In the genomic region with DNA sequence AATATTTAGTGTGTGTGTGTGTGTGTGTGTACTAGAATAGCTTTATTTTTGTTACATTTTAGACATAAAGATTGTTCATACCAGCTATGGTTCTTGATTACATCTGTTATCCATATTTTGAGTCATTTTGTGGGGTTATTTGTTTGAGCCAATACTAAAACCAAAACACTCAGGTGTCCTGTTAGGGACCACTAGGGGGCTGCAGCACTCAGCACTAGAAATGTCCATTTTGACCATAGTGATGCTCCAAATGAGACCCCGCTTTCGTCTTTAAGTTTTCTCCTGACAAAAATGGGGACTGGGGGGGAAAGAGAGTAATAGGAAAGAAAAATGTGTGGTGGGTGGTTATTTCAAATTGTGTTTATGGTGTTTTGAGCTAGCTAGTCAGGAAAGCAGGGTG, we compare ENCODE assay signal across 15 mouse cellular contexts. TPM values are rescaled to one million over a fixed set of nuclear protein-coding genes. Genes with fewer than 3 reads are reported as not detected.
DNase-seq lines count a peak whose midpoint lies in the region; ATAC-seq and TF ChIP-seq lines count a peak whose summit lies in the region.
"Had no signal": no experiment of that assay in that cellular context is flagged by ENCODE, and none has a peak within 500 bp of the region (broad histone marks: within the 10 kb centered on the region; RNA-seq: fewer than 3 reads in every experiment).

No protein-coding gene starts in this region.

- no peak overlapping the region for H3K9ac ChIP-seq in kidney, postnatal 0 days (ENCODE audit: low read depth, low read length)
- H3K9ac ChIP-seq: embryonic facial prominence, embryonic 15.5 days; heart, embryonic 13.5 days; hindbrain, embryonic 14.5 days had no signal

- 80% methylated on average over 2 of the region's 2 CpGs for WGBS in kidney, postnatal 0 days

- no peak overlapping the region for H3K27ac ChIP-seq in kidney, postnatal 0 days
- H3K27ac ChIP-seq: embryonic facial prominence, embryonic 15.5 days; heart, embryonic 13.5 days; hindbrain, embryonic 14.5 days; macrophage had no signal

- H3K4me3 ChIP-seq in kidney, postnatal 0 days (replicated peaks; ENCODE audit: low read depth, low read length) = no peak overlapping the region
- no peak overlapping the region for H3K4me3 ChIP-seq in E14TG2a.4 (replicated peaks; ENCODE audit: low read length)
- H3K4me3 ChIP-seq: embryonic facial prominence, embryonic 15.5 days; heart, embryonic 13.5 days; myocyte had no signal

- H3K4me2 ChIP-seq in kidney, postnatal 0 days (ENCODE audit: low read length) = no peak overlapping the region
- H3K4me2 ChIP-seq: embryonic facial prominence, embryonic 15.5 days; heart, embryonic 13.5 days; hindbrain, embryonic 14.5 days had no signal

- peaks cover 74% of the 10 kb centered on the region for H3K36me3 ChIP-seq in kidney, postnatal 0 days (ENCODE audit: insufficient read depth, low read length)
- peaks cover 100% of the 10 kb centered on the region for H3K36me3 ChIP-seq in E14TG2a.4 (ENCODE audit: insufficient read depth, low read length)

- peak; percentile 62 for TF ChIP-seq CTCF in kidney, postnatal 0 days (IDR thresholded peaks at IDR 0.05; ENCODE audit: low read depth)
- TF ChIP-seq CTCF in E14TG2a.4 (conservative IDR thresholded peaks at IDR 0.05; ENCODE audit: low read length) = peak; percentile 53

- no peaks in the 10 kb centered on the region for H3K27me3 ChIP-seq in kidney, postnatal 0 days (ENCODE audit: insufficient read depth, low read length)
- H3K27me3 ChIP-seq in E14TG2a.4 (ENCODE audit: insufficient read depth, low read length) = no peaks in the 10 kb centered on the region
- H3K27me3 ChIP-seq: embryonic facial prominence, embryonic 15.5 days; heart, embryonic 13.5 days had no signal

- DNase-seq in cerebellum, postnatal 14 days = peak; percentile 23 to 34
- DNase-seq in cerebellum, adult 9-11 months = no peak
- peak; percentile 54 for DNase-seq in kidney, postnatal 0 days (ENCODE audit: low spot score)
- no peak for DNase-seq in kidney, postnatal 36 days
- DNase-seq in induced T-regulatory cell, adult 2 months (ENCODE audit: low read depth) = peak; percentile 29
- no peak for DNase-seq in urinary bladder, adult 2 months (ENCODE audit: low spot score)
- DNase-seq: adrenal gland, postnatal 25 days; layer of hippocampus, postnatal 36 days had no signal

- ATAC-seq in kidney, postnatal 0 days (replicated peaks; ENCODE audit: low FRiP score, low read depth) = no peak
- ATAC-seq in erythroblast, adult 5-6 weeks (replicated peaks; ENCODE audit: low FRiP score, poor library complexity, severe bottlenecking) = no peak

- H3K9me3 ChIP-seq in kidney, postnatal 0 days (replicated peaks; ENCODE audit: low read length) = no peaks in the 10 kb centered on the region
- no peaks in the 10 kb centered on the region for H3K9me3 ChIP-seq in E14TG2a.4 (ENCODE audit: low read length)
- H3K9me3 ChIP-seq: embryonic facial prominence, embryonic 15.5 days; heart, embryonic 13.5 days had no signal

- H3K4me1 ChIP-seq in kidney, postnatal 0 days (replicated peaks; ENCODE audit: insufficient read depth, low read length) = no peaks in the 10 kb centered on the region
- H3K4me1 ChIP-seq in E14TG2a.4 (replicated peaks; ENCODE audit: low read depth, low read length) = peaks cover 15% of the 10 kb centered on the region
- H3K4me1 ChIP-seq: embryonic facial prominence, embryonic 15.5 days had no signal

RNA-seq across cellular contexts. Expression of gene Fgfbp3, which starts 33.1 kb away (rescaled TPM):
- polyA plus RNA-seq in kidney, postnatal 0 days (2015; fragmentation: Nextera tagmentation; extraction: Ambion mirVana) = 8.6 and 9.9 TPM in 2 replicates
- 3.5 and 4.2 TPM in 2 replicates for total RNA-seq in erythroblast, adult 5-6 weeks (2015; ENCODE audit: low replicate concordance)
- 1.1 and 2.8 TPM in 2 replicates for total RNA-seq in erythroblast, adult 5-6 weeks (2017; ENCODE audit: low replicate concordance)
- 3.8 and 4.6 TPM in 2 replicates for polyA plus RNA-seq in urinary bladder, adult 2 months (2012; rRNA removed)

RNA-seq across cellular contexts. Expression of gene Btaf1, which starts 39.6 kb away (rescaled TPM):
- polyA plus RNA-seq in kidney, postnatal 0 days (2015; fragmentation: Nextera tagmentation; extraction: Ambion mirVana) = 5.4 and 5.6 TPM in 2 replicates
- total RNA-seq in erythroblast, adult 5-6 weeks (2015; ENCODE audit: low replicate concordance) = 43.6 and 57.3 TPM in 2 replicates
- total RNA-seq in erythroblast, adult 5-6 weeks (2017; ENCODE audit: low replicate concordance) = 117 and 148 TPM in 2 replicates
- 9.1 and 9.6 TPM in 2 replicates for polyA plus RNA-seq in urinary bladder, adult 2 months (2012; rRNA removed)

RNA-seq across cellular contexts. Expression of gene Tnks2, which starts 52.3 kb away (rescaled TPM):
- 34.9 and 38.1 TPM in 2 replicates for polyA plus RNA-seq in kidney, postnatal 0 days (2015; fragmentation: Nextera tagmentation; extraction: Ambion mirVana)
- 22.4 and 29.0 TPM in 2 replicates for total RNA-seq in erythroblast, adult 5-6 weeks (2015; ENCODE audit: low replicate concordance)
- 26.9 and 56.0 TPM in 2 replicates for total RNA-seq in erythroblast, adult 5-6 weeks (2017; ENCODE audit: low replicate concordance)
- polyA plus RNA-seq in urinary bladder, adult 2 months (2012; rRNA removed) = 56.5 and 59.2 TPM in 2 replicates

Comparison
In these comparisons a context has a peak if more than half of its experiments do, and no peak if none do; other contexts are left out.
1. DNase-seq: peak in cerebellum, postnatal 14 days (2 of 2), kidney, postnatal 0 days (single experiment) and induced T-regulatory cell, adult 2 months (single experiment); none in cerebellum, adult 9-11 months (single experiment), kidney, postnatal 36 days (0 of 2) and urinary bladder, adult 2 months (single experiment).